Mouse (Mus musculus) forebrain, embryonic 12.5 days (tissue): ENCODE data around the gene Aldh4a1. TPM values are rescaled to one million over a fixed set of nuclear protein-coding genes. Genes with fewer than 3 reads are reported as not detected.
A peak's percentile ranks its signal among the peaks of the same experiment; 100 is the strongest.

ENCODE experiments used
- ATAC-seq: fragments of 200-750 bp; cut with Nextera tagmentation; 2 replicates; pipeline ENCODE4 v1.8.0; 2017; ENCODE audit warnings: moderate TSS enrichment; ENCODE audit not compliant: low FRiP score
- H3K27ac ChIP-seq: fragments of 300-500 bp; sonication (generic); 2 replicates; pipeline ENCODE4 v1.5.1; 2016; ENCODE audit warnings: mild to moderate bottlenecking
- H3K27me3 ChIP-seq: fragments of 300-500 bp; sonication (generic); 2 replicates; pipeline ENCODE4 v1.6.1; 2016; ENCODE audit warnings: mild to moderate bottlenecking
- H3K36me3 ChIP-seq: fragments of 300-500 bp; sonication (generic); replicated peaks from 2 replicates; pipeline ENCODE4 v1.6.1; 2016; ENCODE audit warnings: mild to moderate bottlenecking
- H3K4me1 ChIP-seq: fragments of 300-500 bp; sonication (generic); 2 replicates; pipeline ENCODE4 v1.6.1; 2016
- H3K4me2 ChIP-seq: fragments of 300-500 bp; sonication (generic); 2 replicates; pipeline ENCODE4 v1.6.1; 2016; ENCODE audit warnings: mild to moderate bottlenecking, moderate library complexity
- H3K4me3 ChIP-seq: fragments of 300-500 bp; sonication (generic); replicated peaks from 2 replicates; pipeline ENCODE4 v1.5.1; 2016; ENCODE audit warnings: mild to moderate bottlenecking
- H3K9ac ChIP-seq: fragments of 300-500 bp; sonication (generic); 2 replicates; pipeline ENCODE4 v1.6.1; 2016; ENCODE audit warnings: mild to moderate bottlenecking
- H3K9me3 ChIP-seq: fragments of 300-500 bp; sonication (generic); 2 replicates; pipeline ENCODE4 v1.6.1; 2016
- WGBS: fragments of 180-500 bp; shearing (Covaris S2); methylation state at CpG from one replicate; pipeline ENCODE4 v1.1.7; 2016; 5-methylcytosine and 5-hydroxymethylcytosine counted together
- polyA plus RNA-seq: library from polyadenylated mRNA; unstranded; fragments of >200 nt; fragmentation: Nextera tagmentation; extraction: Ambion mirVana; gene quantifications from 2 replicates; pipeline ENCODE4 v1.2.1, GENCODE M21; 2016

The Aldh4a1 gene
- polyA plus RNA-seq, 1 experiment from 2014 or later = 19.0 TPM

- Histone ChIP-seq H3K36me3 (peaks cover 9% of the 10 kb centered on the region), H3K4me3 (no peak overlapping the region), H3K4me2 (no peak overlapping the region), H3K9me3 (no peaks in the 10 kb centered on the region), H3K9ac (no peak overlapping the region), H3K27ac (no peak overlapping the region), H3K4me1 (0 out of 2 replicates have a peak, but pooled peaks cover 5% of the 10 kb centered on the region), H3K27me3 (peaks cover 7% of the 10 kb centered on the region; the same call in 1 of the 2 replicates)
- ATAC-seq = no peak
- WGBS = 81% methylated on average over 15 of the region's 15 CpGs
Measured at GRCm38 (mm10) chr4:139650086-139650743, 27.5 kb downstream of the Aldh4a1 start.

- 71% methylated on average over 11 of the region's 11 CpGs for WGBS
- peaks cover 9% of the 10 kb centered on the region for H3K36me3 ChIP-seq
- no peak overlapping the region for H3K27ac ChIP-seq
- no peak overlapping the region for H3K9ac ChIP-seq
- H3K4me2 ChIP-seq = no peak overlapping the region
- no peak overlapping the region for H3K4me3 ChIP-seq
- H3K9me3 ChIP-seq = no peaks in the 10 kb centered on the region
- H3K4me1 ChIP-seq = 0 out of 2 replicates have a peak, but pooled peaks cover 5% of the 10 kb centered on the region
- peaks cover 7% of the 10 kb centered on the region; the same call in 1 of the 2 replicates for H3K27me3 ChIP-seq
- no peak for ATAC-seq
Measured at GRCm38 (mm10) chr4:139650907-139651306, 28.2 kb downstream of the Aldh4a1 start.

- Histone ChIP-seq H3K27me3 (peaks cover 10% of the 10 kb centered on the region; the same call in 1 of the 2 replicates), H3K4me2 (no peak within 1 kb of the TSS), H3K36me3 (peaks cover 7% of the 10 kb centered on the region), H3K4me1 (0 out of 2 replicates have a peak, but pooled peaks cover 5% of the 10 kb centered on the region), H3K4me3 (no peak within 1 kb of the TSS), H3K9me3 (no peaks in the 10 kb centered on the region), H3K9ac (no peak within 1 kb of the TSS), H3K27ac (no peak within 1 kb of the TSS)
- no peak for ATAC-seq
- WGBS = 83% methylated on average over 8 of the region's 8 CpGs
Measured at GRCm38 (mm10) chr4:139653238-139653637, 30.6 kb downstream of the Aldh4a1 start, which contains the start of gene Tas1r2. TSS of gene Tas1r2 (plus strand) at chr4:139653538.

GRCm38 (mm10) chr4:139661897-139662296 is 39.2 kb downstream of the Aldh4a1 start:
- no peak for ATAC-seq
- WGBS = 89% methylated on average over 14 of the region's 14 CpGs
- H3K36me3 ChIP-seq = no peaks in the 10 kb centered on the region
- no peak overlapping the region for H3K4me2 ChIP-seq
- H3K27ac ChIP-seq = no peak overlapping the region
- no peaks in the 10 kb centered on the region for H3K4me1 ChIP-seq
- H3K4me3 ChIP-seq = no peak overlapping the region
- no peak overlapping the region for H3K9ac ChIP-seq
- no peaks in the 10 kb centered on the region for H3K9me3 ChIP-seq
- H3K27me3 ChIP-seq = peaks cover 27% of the 10 kb centered on the region; the same call in 1 of the 2 replicates

GRCm38 (mm10) chr4:139667632-139668031 is 45.0 kb downstream of the Aldh4a1 start:
- Histone ChIP-seq H3K4me3 (no peak overlapping the region), H3K9ac (no peak overlapping the region), H3K9me3 (no peaks in the 10 kb centered on the region), H3K36me3 (no peaks in the 10 kb centered on the region), H3K4me2 (no peak overlapping the region), H3K4me1 (peaks cover 7% of the 10 kb centered on the region; the same call in 1 of the 2 replicates), H3K27ac (no peak overlapping the region), H3K27me3 (peaks cover 41% of the 10 kb centered on the region)
- no peak; the same call in 1 of the 2 replicates for ATAC-seq
- WGBS = 31% methylated on average over 6 of the region's 6 CpGs

- no peaks in the 10 kb centered on the region for H3K36me3 ChIP-seq
- H3K4me3 ChIP-seq = no peak overlapping the region
- H3K9ac ChIP-seq = no peak overlapping the region
- peaks cover 45% of the 10 kb centered on the region for H3K27me3 ChIP-seq
- no peaks in the 10 kb centered on the region for H3K9me3 ChIP-seq
- H3K4me1 ChIP-seq = peaks cover 7% of the 10 kb centered on the region; the same call in 1 of the 2 replicates
- H3K4me2 ChIP-seq = no peak overlapping the region
- WGBS = 23% methylated on average over 6 of the region's 6 CpGs
- no peak overlapping the region for H3K27ac ChIP-seq
- peak; percentile 51; the same call in 1 of the 2 replicates for ATAC-seq
Measured at GRCm38 (mm10) chr4:139669847-139670246, 47.2 kb downstream of the Aldh4a1 start.

GRCm38 (mm10) chr4:139675696-139676095 is 53.0 kb downstream of the Aldh4a1 start:
- H3K4me1 ChIP-seq = no peaks in the 10 kb centered on the region
- no peak overlapping the region for H3K9ac ChIP-seq
- H3K4me2 ChIP-seq = no peak overlapping the region
- H3K4me3 ChIP-seq = no peak overlapping the region
- H3K27ac ChIP-seq = no peak overlapping the region
- WGBS = 70% methylated on average over 9 of the region's 9 CpGs
- peaks cover 32% of the 10 kb centered on the region for H3K27me3 ChIP-seq
- no peaks in the 10 kb centered on the region for H3K36me3 ChIP-seq
- ATAC-seq = no peak
- H3K9me3 ChIP-seq = 0 out of 2 replicates have a peak, but pooled peaks cover 11% of the 10 kb centered on the region

GRCm38 (mm10) chr4:139683728-139684638 is 61.3 kb downstream of the Aldh4a1 start:
- Histone ChIP-seq H3K36me3 (no peaks in the 10 kb centered on the region), H3K4me2 (no peak overlapping the region), H3K27ac (no peak overlapping the region), H3K9me3 (peaks cover 11% of the 10 kb centered on the region; the same call in 1 of the 2 replicates), H3K4me3 (no peak overlapping the region), H3K4me1 (no peaks in the 10 kb centered on the region; the same call in 1 of the 2 replicates), H3K9ac (no peak overlapping the region), H3K27me3 (peaks cover 14% of the 10 kb centered on the region; the same call in 1 of the 2 replicates)
- no peak for ATAC-seq
- WGBS = 80% methylated on average over 22 of the region's 22 CpGs

- Histone ChIP-seq H3K27me3 (peaks cover 18% of the 10 kb centered on the region; the same call in 1 of the 2 replicates), H3K4me3 (no peak overlapping the region), H3K36me3 (no peaks in the 10 kb centered on the region), H3K9me3 (peaks cover 11% of the 10 kb centered on the region; the same call in 1 of the 2 replicates), H3K4me2 (no peak overlapping the region), H3K9ac (no peak overlapping the region), H3K27ac (no peak overlapping the region), H3K4me1 (no peaks in the 10 kb centered on the region; the same call in 1 of the 2 replicates)
- WGBS = 12% methylated on average over 3 of the region's 3 CpGs
- no peak for ATAC-seq
Measured at GRCm38 (mm10) chr4:139684639-139685017, 62.0 kb downstream of the Aldh4a1 start.

GRCm38 (mm10) chr4:139688058-139688457 is 65.4 kb downstream of the Aldh4a1 start:
- Histone ChIP-seq H3K36me3 (no peaks in the 10 kb centered on the region), H3K9ac (no peak overlapping the region), H3K27ac (no peak overlapping the region), H3K4me3 (no peak overlapping the region), H3K4me2 (no peak overlapping the region), H3K27me3 (peaks cover 33% of the 10 kb centered on the region), H3K9me3 (no peaks in the 10 kb centered on the region), H3K4me1 (peaks cover 4% of the 10 kb centered on the region; the same call in 1 of the 2 replicates)
- ATAC-seq = no peak
- 46% methylated on average over 9 of the region's 9 CpGs for WGBS

GRCm38 (mm10) chr4:139689627-139690269 is 67.1 kb downstream of the Aldh4a1 start:
- H3K27ac ChIP-seq = no peak overlapping the region
- H3K36me3 ChIP-seq = no peaks in the 10 kb centered on the region
- H3K4me3 ChIP-seq = no peak overlapping the region
- peaks cover 11% of the 10 kb centered on the region; the same call in 1 of the 2 replicates for H3K4me1 ChIP-seq
- no peak overlapping the region for H3K9ac ChIP-seq
- H3K4me2 ChIP-seq = no peak overlapping the region
- H3K9me3 ChIP-seq = no peaks in the 10 kb centered on the region
- ATAC-seq = no peak
- H3K27me3 ChIP-seq = peaks cover 43% of the 10 kb centered on the region
- WGBS = 38% methylated on average over 7 of the region's 7 CpGs

- no peaks in the 10 kb centered on the region for H3K9me3 ChIP-seq
- H3K4me3 ChIP-seq = no peak overlapping the region
- no peaks in the 10 kb centered on the region for H3K36me3 ChIP-seq
- 9% methylated on average over 5 of the region's 5 CpGs for WGBS
- H3K27me3 ChIP-seq = peaks cover 37% of the 10 kb centered on the region
- peaks cover 19% of the 10 kb centered on the region for H3K4me1 ChIP-seq
- no peak overlapping the region for H3K4me2 ChIP-seq
- H3K9ac ChIP-seq = no peak overlapping the region
- no peak for ATAC-seq
- H3K27ac ChIP-seq = no peak overlapping the region
Measured at GRCm38 (mm10) chr4:139693315-139693714, 70.6 kb downstream of the Aldh4a1 start.
